Comparison of ENCODE assay signal across 5 mouse cellular contexts in genomic region chr7:4879036-4879435, GRCm38 (mm10). TPM values are rescaled to one million over a fixed set of nuclear protein-coding genes. Genes with fewer than 3 reads are reported as not detected.
"Had no signal": no experiment of that assay in that cellular context is flagged by ENCODE, and none has a peak within 500 bp of the region (broad histone marks: within the 10 kb centered on the region; RNA-seq: fewer than 3 reads in every experiment).

No protein-coding gene starts in this region.

RNA-seq across cellular contexts. Expression of gene Gm36210, which starts 27.3 kb away (rescaled TPM):
- polyA plus RNA-seq: small intestine, adult 2 months; stomach, embryonic 14.5 days; stomach, embryonic 15.5 days; stomach, postnatal 0 days had no signal

RNA-seq across cellular contexts. Expression of gene Shisa7, which starts 34.5 kb away (rescaled TPM):
- polyA plus RNA-seq: thymus, postnatal 0 days had no signal
